Mouse (Mus musculus): ENCODE data around the gene St6galnac3.

The St6galnac3 gene

GRCm38 (mm10) chr3:153460173-153460572, 264.8 kb downstream of the St6galnac3 start:
- no peak for DNase-seq (ENCODE audit: low spot score)

GRCm38 (mm10) chr3:153458593-153458992, 266.4 kb downstream of the St6galnac3 start:
- no peak for DNase-seq (ENCODE audit: low spot score)

- no peak for DNase-seq (ENCODE audit: low spot score)
These were observed 267.3 kb downstream of the St6galnac3 start for GRCm38 (mm10) chr3:153457701-153458100.

- no peak for DNase-seq (ENCODE audit: low spot score)
These were observed 267.8 kb downstream of the St6galnac3 start for GRCm38 (mm10) chr3:153457203-153457602.

GRCm38 (mm10) chr3:153456227-153456626, 268.7 kb downstream of the St6galnac3 start:
- DNase-seq (ENCODE audit: low spot score) = no peak

- no peak for DNase-seq (ENCODE audit: low spot score)
These were observed 271.6 kb downstream of the St6galnac3 start for GRCm38 (mm10) chr3:153453127-153454049.

GRCm38 (mm10) chr3:153452299-153452996, 272.5 kb downstream of the St6galnac3 start:
- no peak for DNase-seq (ENCODE audit: low spot score)

GRCm38 (mm10) chr3:153441329-153441728, 283.6 kb downstream of the St6galnac3 start:
- DNase-seq (ENCODE audit: low spot score) = no peak

GRCm38 (mm10) chr3:153436076-153437021, 288.6 kb downstream of the St6galnac3 start:
- DNase-seq (ENCODE audit: low spot score) = no peak

- no peak for DNase-seq (ENCODE audit: low spot score)
These were observed 292.0 kb downstream of the St6galnac3 start for GRCm38 (mm10) chr3:153433010-153433409.

GRCm38 (mm10) chr3:153432053-153432816, 292.7 kb downstream of the St6galnac3 start:
- DNase-seq (ENCODE audit: low spot score) = no peak

GRCm38 (mm10) chr3:153429840-153430239, 295.1 kb downstream of the St6galnac3 start:
- no peak for DNase-seq (ENCODE audit: low spot score)

GRCm38 (mm10) chr3:153421918-153422290, 303.1 kb downstream of the St6galnac3 start:
- no peak for DNase-seq (ENCODE audit: low spot score)

- DNase-seq (ENCODE audit: low spot score) = no peak
These were observed 303.7 kb downstream of the St6galnac3 start for GRCm38 (mm10) chr3:153421060-153421917.

GRCm38 (mm10) chr3:153419331-153419730, 305.6 kb downstream of the St6galnac3 start:
- DNase-seq (ENCODE audit: low spot score) = no peak

GRCm38 (mm10) chr3:153417001-153417400, 308.0 kb downstream of the St6galnac3 start:
- no peak for DNase-seq (ENCODE audit: low spot score)

- no peak for DNase-seq (ENCODE audit: low spot score)
These were observed 308.6 kb downstream of the St6galnac3 start for GRCm38 (mm10) chr3:153416383-153416782.

GRCm38 (mm10) chr3:153414132-153414531, 310.8 kb downstream of the St6galnac3 start:
- DNase-seq (ENCODE audit: low spot score) = no peak

- DNase-seq (ENCODE audit: low spot score) = no peak
These were observed 315.7 kb downstream of the St6galnac3 start for GRCm38 (mm10) chr3:153409286-153409685.

GRCm38 (mm10) chr3:153408361-153408760, 316.6 kb downstream of the St6galnac3 start:
- DNase-seq (ENCODE audit: low spot score) = no peak

Data from ovary, postnatal 10 days (tissue).